Mouse (Mus musculus) heart, postnatal 0 days (tissue): ENCODE data around the gene Mab21l3. TPM values are rescaled to one million over a fixed set of nuclear protein-coding genes. Genes with fewer than 3 reads are reported as not detected.

ENCODE experiments used
- ATAC-seq: fragments of 200-750 bp; cut with Nextera tagmentation; 2 replicates; pipeline ENCODE4 v1.8.0; 2017; ENCODE audit warnings: low read depth, moderate number of reproducible peaks, moderate library complexity; ENCODE audit not compliant: insufficient read depth
- DNase-seq: peaks from one replicate; pipeline ENCODE4 v3.0.0-alpha.2; 2016; ENCODE audit warnings: low spot score
- H3K27ac ChIP-seq: fragments of 300-500 bp; sonication (generic); 2 replicates; pipeline ENCODE4 v1.5.1; 2014; ENCODE audit warnings: low read depth, mild to moderate bottlenecking
- H3K27me3 ChIP-seq: fragments of 300-500 bp; sonication (generic); 2 replicates; pipeline ENCODE4 v1.6.1; 2014; ENCODE audit warnings: low read length, mixed read lengths; ENCODE audit not compliant: control insufficient read depth, insufficient read depth
- H3K36me3 ChIP-seq: fragments of 300-500 bp; sonication (generic); replicated peaks from 2 replicates; pipeline ENCODE4 v1.6.1; 2014; ENCODE audit warnings: low read length, mixed read lengths; ENCODE audit not compliant: control insufficient read depth, insufficient read depth
- H3K4me1 ChIP-seq: fragments of 300-500 bp; sonication (generic); 2 replicates; pipeline ENCODE4 v1.6.1; 2014; ENCODE audit warnings: antibody characterized with exemption; ENCODE audit not compliant: control insufficient read depth, insufficient read depth
- H3K4me2 ChIP-seq: fragments of 300-500 bp; sonication (generic); 2 replicates; pipeline ENCODE4 v1.6.1; 2014; ENCODE audit warnings: low read depth, mild to moderate bottlenecking, low read length, moderate library complexity
- H3K4me3 ChIP-seq: fragments of 300-500 bp; sonication (generic); 2 replicates; pipeline ENCODE4 v1.5.1; 2014; ENCODE audit warnings: low read depth, low read length
- H3K9ac ChIP-seq: fragments of 300-500 bp; sonication (generic); replicated peaks from 2 replicates; pipeline ENCODE4 v1.6.1; 2014; ENCODE audit warnings: low read depth, low read length, mixed read lengths
- H3K9me3 ChIP-seq: fragments of 300-500 bp; sonication (generic); replicated peaks from 2 replicates; pipeline ENCODE4 v1.6.1; 2016; ENCODE audit warnings: low read length; ENCODE audit not compliant: control insufficient read depth
- CTCF ChIP-seq: IDR thresholded peaks from 2 replicates; pipeline ENCODE4 v1.5.1; 2016; ENCODE audit warnings: antibody characterized with exemption, control low read depth, low read depth
- EP300 ChIP-seq: IDR thresholded peaks from 2 replicates; pipeline ENCODE4 v1.6.1; 2016; ENCODE audit warnings: antibody characterized with exemption, low read depth
- polyA plus RNA-seq: library from polyadenylated mRNA; unstranded; fragments of >200 nt; fragmentation: Nextera tagmentation; extraction: Ambion mirVana; gene quantifications from 2 replicates; pipeline ENCODE4 v1.2.1, GENCODE M21; 2015
- total RNA-seq: library from RNA; depleted of rRNA; stranded (reverse); fragments of >200 nt; gene quantifications from 2 replicates; pipeline ENCODE4 v1.2.3, GENCODE M21; 2014; ENCODE audit warnings: low replicate concordance; rRNA removed

Gene Mab21l3
- total and polyA plus RNA-seq, 2 experiments from 2014 or later = 0.10 to 1.6 TPM

DNA sequence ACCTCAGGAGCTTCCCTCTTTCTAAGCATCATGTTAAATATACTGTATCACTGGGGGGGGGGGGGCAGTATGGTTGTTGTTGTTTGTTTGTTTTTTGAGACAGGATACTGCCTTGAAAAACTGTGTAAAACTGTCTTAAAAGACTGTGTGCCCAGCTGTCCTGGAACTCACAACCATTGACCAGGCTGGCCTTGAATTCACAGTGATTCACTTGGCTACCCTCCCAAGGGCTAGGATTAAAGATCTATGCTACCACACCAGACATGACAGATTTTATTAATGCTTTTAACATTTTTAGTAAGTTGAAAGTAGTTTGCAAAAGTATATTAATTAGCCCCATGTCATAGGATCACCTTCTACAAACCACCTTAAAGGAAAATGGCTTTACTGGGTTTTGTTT, 85.2 kb downstream of the Mab21l3 start:
- H3K27me3 ChIP-seq = no peaks in the 10 kb centered on the region
- no peak for ATAC-seq
- no peaks in the 10 kb centered on the region for H3K36me3 ChIP-seq
- DNase-seq = no peak
- peaks cover 10% of the 10 kb centered on the region for H3K9me3 ChIP-seq
- H3K9ac ChIP-seq = no peak overlapping the region
- H3K4me1 ChIP-seq = no peaks in the 10 kb centered on the region
- no peak overlapping the region for H3K27ac ChIP-seq
- H3K4me2 ChIP-seq = no peak overlapping the region
- TF ChIP-seq EP300 = no peak
- TF ChIP-seq CTCF = no peak
- no peak overlapping the region for H3K4me3 ChIP-seq

Other genes with a start within 250 kb of the Mab21l3 start
- gene Atp1a1, start 244.3 kb downstream of the Mab21l3 start, total RNA-seq = 914 and 1,212 TPM in 2 replicates
- gene Atp1a1, start 244.3 kb downstream of the Mab21l3 start, polyA plus RNA-seq = 227 and 257 TPM in 2 replicates
- gene Slc22a15, start 75.5 kb upstream of the Mab21l3 start, total RNA-seq = 9.3 and 11.0 TPM in 2 replicates
- 3.2 TPM in 2 replicates for gene Slc22a15, start 75.5 kb upstream of the Mab21l3 start, polyA plus RNA-seq
- not detected in 2 replicates for gene Nhlh2, start 161.1 kb upstream of the Mab21l3 start, total RNA-seq
- gene Nhlh2, start 161.1 kb upstream of the Mab21l3 start, polyA plus RNA-seq = not detected in 2 replicates
- gene Casq2, start 237.5 kb upstream of the Mab21l3 start, total RNA-seq = 836 and 965 TPM in 2 replicates
- 809 and 872 TPM in 2 replicates for gene Casq2, start 237.5 kb upstream of the Mab21l3 start, polyA plus RNA-seq